Mouse (Mus musculus): ENCODE results near the gene Sipa1l3. TPM values are rescaled to one million over a fixed set of nuclear protein-coding genes. Genes with fewer than 3 reads are reported as not detected.

Sipa1l3 gene
- polyA plus RNA-seq, 1 experiment from 2014 or later, result 9.7 TPM

- Histone ChIP-seq H3K9me3 (ENCODE audit: control insufficient read depth, low read length) (no peaks in the 10 kb centered on the region), H3K36me3 (ENCODE audit: control insufficient read depth, insufficient read depth, low read length) (no peaks in the 10 kb centered on the region), H3K4me3 (ENCODE audit: low read depth, low read length) (no peak overlapping the region), H3K9ac (ENCODE audit: low read length) (no peak overlapping the region), H3K4me1 (replicated peaks; ENCODE audit: control insufficient read depth, insufficient read depth) (no peaks in the 10 kb centered on the region), H3K27ac (replicated peaks) (no peak overlapping the region), H3K4me2 (replicated peaks; ENCODE audit: low read depth) (no peak overlapping the region), H3K27me3 (ENCODE audit: control insufficient read depth, insufficient read depth, low read length) (no peaks in the 10 kb centered on the region)
- 56% methylated on average over 5 of the region's 5 CpGs for WGBS
- ATAC-seq (ENCODE audit: low FRiP score, low TSS enrichment), result no peak
- TF ChIP-seq EP300 (optimal IDR thresholded peaks at IDR 0.05) (no peak), CTCF (IDR thresholded peaks at IDR 0.05; ENCODE audit: low read depth) (no peak)
- DNase-seq (ENCODE audit: low spot score), result no peak
Measured at GRCm38 (mm10) chr7:29555521-29555920, 37.1 kb upstream of the Sipa1l3 start.

GRCm38 (mm10) chr7:29555051-29555450 is 36.6 kb upstream of the Sipa1l3 start:
- H3K4me3 ChIP-seq (ENCODE audit: low read depth, low read length), result no peak overlapping the region
- H3K27me3 ChIP-seq (ENCODE audit: control insufficient read depth, insufficient read depth, low read length), result no peaks in the 10 kb centered on the region
- H3K9me3 ChIP-seq (ENCODE audit: control insufficient read depth, low read length), result no peaks in the 10 kb centered on the region
- DNase-seq (ENCODE audit: low spot score) (no peak), ATAC-seq (ENCODE audit: low FRiP score, low TSS enrichment) (no peak)
- 87% methylated on average over 13 of the region's 13 CpGs for WGBS
- H3K27ac ChIP-seq (replicated peaks), result no peak overlapping the region
- H3K4me2 ChIP-seq (replicated peaks; ENCODE audit: low read depth), result no peak overlapping the region
- no peaks in the 10 kb centered on the region for H3K4me1 ChIP-seq (replicated peaks; ENCODE audit: control insufficient read depth, insufficient read depth)
- H3K9ac ChIP-seq (ENCODE audit: low read length), result no peak overlapping the region
- no peak for TF ChIP-seq CTCF (IDR thresholded peaks at IDR 0.05; ENCODE audit: low read depth)
- TF ChIP-seq EP300 (optimal IDR thresholded peaks at IDR 0.05), result no peak
- H3K36me3 ChIP-seq (ENCODE audit: control insufficient read depth, insufficient read depth, low read length), result no peaks in the 10 kb centered on the region

GRCm38 (mm10) chr7:29550691-29551090 is 32.2 kb upstream of the Sipa1l3 start:
- DNase-seq (ENCODE audit: low spot score) (no peak), ATAC-seq (ENCODE audit: low FRiP score, low TSS enrichment) (no peak)
- no peak overlapping the region for H3K9ac ChIP-seq (ENCODE audit: low read length)
- no peaks in the 10 kb centered on the region for H3K27me3 ChIP-seq (ENCODE audit: control insufficient read depth, insufficient read depth, low read length)
- WGBS, result 60% methylated on average over 3 of the region's 3 CpGs
- H3K36me3 ChIP-seq (ENCODE audit: control insufficient read depth, insufficient read depth, low read length), result no peaks in the 10 kb centered on the region
- no peak overlapping the region for H3K4me3 ChIP-seq (ENCODE audit: low read depth, low read length)
- TF ChIP-seq CTCF (IDR thresholded peaks at IDR 0.05; ENCODE audit: low read depth), result no peak
- no peaks in the 10 kb centered on the region for H3K9me3 ChIP-seq (ENCODE audit: control insufficient read depth, low read length)
- H3K4me1 ChIP-seq (replicated peaks; ENCODE audit: control insufficient read depth, insufficient read depth), result no peaks in the 10 kb centered on the region
- no peak overlapping the region for H3K27ac ChIP-seq (replicated peaks)
- H3K4me2 ChIP-seq (replicated peaks; ENCODE audit: low read depth), result no peak overlapping the region

- H3K36me3 ChIP-seq (ENCODE audit: control insufficient read depth, insufficient read depth, low read length), result no peaks in the 10 kb centered on the region
- ATAC-seq (ENCODE audit: low FRiP score, low TSS enrichment) (no peak), DNase-seq (ENCODE audit: low spot score) (no peak)
- TF ChIP-seq CTCF (IDR thresholded peaks at IDR 0.05; ENCODE audit: low read depth) (no peak), EP300 (optimal IDR thresholded peaks at IDR 0.05) (no peak)
- no peak overlapping the region for H3K9ac ChIP-seq (ENCODE audit: low read length)
- no peaks in the 10 kb centered on the region for H3K9me3 ChIP-seq (ENCODE audit: control insufficient read depth, low read length)
- no peak overlapping the region for H3K27ac ChIP-seq (replicated peaks)
- no peaks in the 10 kb centered on the region for H3K4me1 ChIP-seq (replicated peaks; ENCODE audit: control insufficient read depth, insufficient read depth)
- H3K27me3 ChIP-seq (ENCODE audit: control insufficient read depth, insufficient read depth, low read length), result no peaks in the 10 kb centered on the region
- 76% methylated on average over 4 of the region's 4 CpGs for WGBS
- H3K4me2 ChIP-seq (replicated peaks; ENCODE audit: low read depth), result no peak overlapping the region
- no peak overlapping the region for H3K4me3 ChIP-seq (ENCODE audit: low read depth, low read length)
Measured at GRCm38 (mm10) chr7:29541608-29542007, 23.2 kb upstream of the Sipa1l3 start.

GRCm38 (mm10) chr7:29541186-29541585 is 22.7 kb upstream of the Sipa1l3 start:
- TF ChIP-seq EP300 (optimal IDR thresholded peaks at IDR 0.05) (no peak), CTCF (IDR thresholded peaks at IDR 0.05; ENCODE audit: low read depth) (no peak)
- Histone ChIP-seq H3K27me3 (ENCODE audit: control insufficient read depth, insufficient read depth, low read length) (no peaks in the 10 kb centered on the region), H3K27ac (replicated peaks) (no peak overlapping the region), H3K4me2 (replicated peaks; ENCODE audit: low read depth) (no peak overlapping the region), H3K36me3 (ENCODE audit: control insufficient read depth, insufficient read depth, low read length) (no peaks in the 10 kb centered on the region), H3K4me3 (ENCODE audit: low read depth, low read length) (no peak overlapping the region), H3K9ac (ENCODE audit: low read length) (no peak overlapping the region), H3K4me1 (replicated peaks; ENCODE audit: control insufficient read depth, insufficient read depth) (no peaks in the 10 kb centered on the region), H3K9me3 (ENCODE audit: control insufficient read depth, low read length) (no peaks in the 10 kb centered on the region)
- no peak for ATAC-seq (ENCODE audit: low FRiP score, low TSS enrichment)
- DNase-seq (ENCODE audit: low spot score), result no peak
- WGBS, result 72% methylated on average over 5 of the region's 5 CpGs

- ATAC-seq (ENCODE audit: low FRiP score, low TSS enrichment) (no peak), DNase-seq (ENCODE audit: low spot score) (no peak)
- Histone ChIP-seq H3K4me1 (replicated peaks; ENCODE audit: control insufficient read depth, insufficient read depth) (no peaks in the 10 kb centered on the region), H3K9me3 (ENCODE audit: control insufficient read depth, low read length) (no peaks in the 10 kb centered on the region), H3K36me3 (ENCODE audit: control insufficient read depth, insufficient read depth, low read length) (no peaks in the 10 kb centered on the region), H3K27ac (replicated peaks) (no peak overlapping the region), H3K4me3 (ENCODE audit: low read depth, low read length) (no peak overlapping the region), H3K4me2 (replicated peaks; ENCODE audit: low read depth) (no peak overlapping the region), H3K9ac (ENCODE audit: low read length) (no peak overlapping the region), H3K27me3 (ENCODE audit: control insufficient read depth, insufficient read depth, low read length) (no peaks in the 10 kb centered on the region)
- TF ChIP-seq EP300 (optimal IDR thresholded peaks at IDR 0.05), result no peak
- TF ChIP-seq CTCF (IDR thresholded peaks at IDR 0.05; ENCODE audit: low read depth), result no peak
- WGBS, result 85% methylated on average over 7 of the region's 7 CpGs
Measured at GRCm38 (mm10) chr7:29540631-29541030, 22.2 kb upstream of the Sipa1l3 start.

Measured in stomach, postnatal 0 days (tissue).